Mouse (Mus musculus): ENCODE results near the gene Ubl5. TPM values are rescaled to one million over a fixed set of nuclear protein-coding genes. Genes with fewer than 3 reads are reported as not detected.
"Not testable (repeated sequence)": the region's sequence is repeated elsewhere in the genome, so short reads cannot be mapped to it uniquely, and the experiment has no call there.

Ubl5 gene
- 100 to 1,000 TPM; 310 to 319 TPM for total RNA-seq (2021)
- long read RNA-seq, experiment 1, transcript Ubl5-201 (5 exons, 2,114 nt) = major isoform, 68 of 83 reads
- long read RNA-seq, experiment 1, transcript Ubl5-211 (5 exons, 505 nt) = minor isoform, 8 of 83 reads
- long read RNA-seq, experiment 1, partial matches to known transcripts = 1 of 83 reads
- long read RNA-seq, experiment 1, other reads (novel, unspliced or antisense) = 2 of 83 reads
- long read RNA-seq, experiment 2, transcript Ubl5-211 (5 exons, 505 nt) = minor isoform, 5 of 96 reads
- long read RNA-seq, experiment 2, transcript Ubl5-201 (5 exons, 2,114 nt) = major isoform, 76 of 96 reads
- long read RNA-seq, experiment 2, partial matches to known transcripts = 3 of 96 reads
- long read RNA-seq, experiment 2, other reads (novel, unspliced or antisense) = 4 of 96 reads

GRCm38 (mm10) chr9:20642101-20642895, at the start of gene Ubl5:
Ubl5 (plus strand) TSS chr9:20642878.
- no peak for DNase-seq (ENCODE audit: low spot score in 2 of 2)

- no peak for DNase-seq (ENCODE audit: low spot score in 2 of 2)
Measured at GRCm38 (mm10) chr9:20601270-20601669, 41.4 kb upstream of the Ubl5 start.

GRCm38 (mm10) chr9:20606269-20606668, 36.4 kb upstream of the Ubl5 start:
- no peak for DNase-seq (ENCODE audit: low spot score in 2 of 2)

- DNase-seq (ENCODE audit: low spot score in 2 of 2) = peak; percentile 71 to 85
Measured at GRCm38 (mm10) chr9:20607100-20607974, 35.3 kb upstream of the Ubl5 start.

GRCm38 (mm10) chr9:20609831-20610464, 32.7 kb upstream of the Ubl5 start:
- DNase-seq (ENCODE audit: low spot score in 2 of 2) = no peak

- DNase-seq (ENCODE audit: low spot score in 2 of 2) = no peak
Measured at GRCm38 (mm10) chr9:20611976-20612375, 30.7 kb upstream of the Ubl5 start.

GRCm38 (mm10) chr9:20616685-20617084, 26.0 kb upstream of the Ubl5 start:
- DNase-seq (ENCODE audit: low spot score in 2 of 2) = no peak

GRCm38 (mm10) chr9:20631332-20631731, 11.3 kb upstream of the Ubl5 start:
- DNase-seq (ENCODE audit: low spot score in 2 of 2) = no peak

- not testable (repeated sequence) for DNase-seq (ENCODE audit: low spot score in 2 of 2)
Measured at GRCm38 (mm10) chr9:20635676-20636075, 7.0 kb upstream of the Ubl5 start.

GRCm38 (mm10) chr9:20636256-20636655, 6.4 kb upstream of the Ubl5 start:
- no peak for DNase-seq (ENCODE audit: low spot score in 2 of 2)

GRCm38 (mm10) chr9:20636790-20637189, 5.9 kb upstream of the Ubl5 start:
- DNase-seq (ENCODE audit: low spot score in 2 of 2) = no peak

GRCm38 (mm10) chr9:20638552-20638951, 4.1 kb upstream of the Ubl5 start:
- DNase-seq (ENCODE audit: low spot score in 2 of 2) = no peak

- no peak for DNase-seq (ENCODE audit: low spot score in 2 of 2)
Measured at GRCm38 (mm10) chr9:20639486-20639885, 3.2 kb upstream of the Ubl5 start.

GRCm38 (mm10) chr9:20641501-20641900, 1.2 kb upstream of the Ubl5 start:
- DNase-seq (ENCODE audit: low spot score in 2 of 2) = no peak

- peak; percentile 61 to 64 for DNase-seq (ENCODE audit: low spot score in 2 of 2)
Measured at GRCm38 (mm10) chr9:20642896-20643466, 303 bp downstream of the Ubl5 start.

- no peak for DNase-seq (ENCODE audit: low spot score in 2 of 2)
Measured at GRCm38 (mm10) chr9:20643781-20644180, 1.1 kb downstream of the Ubl5 start.

- peak; percentile 72 to 79 for DNase-seq (ENCODE audit: low spot score in 2 of 2)
Measured at GRCm38 (mm10) chr9:20644360-20645081, 1.8 kb downstream of the Ubl5 start, which contains the start of gene Fbxl12. Fbxl12 (minus strand) TSS chr9:20644767.

GRCm38 (mm10) chr9:20645121-20645520, 2.4 kb downstream of the Ubl5 start:
- no peak for DNase-seq (ENCODE audit: low spot score in 2 of 2)

- DNase-seq (ENCODE audit: low spot score in 2 of 2) = peak; percentile 99
Measured at GRCm38 (mm10) chr9:20651602-20652259, 9.1 kb downstream of the Ubl5 start, which contains the start of gene Pin1. Pin1 (plus strand) TSS chr9:20652095.

Data from left cerebral cortex, adult 18-20 months (tissue).